Mouse (Mus musculus): ENCODE results near the gene Auh. TPM values are rescaled to one million over a fixed set of nuclear protein-coding genes. Genes with fewer than 3 reads are reported as not detected.

Auh gene
- polyA plus RNA-seq, 1 experiment from 2014 or later: 33.6 TPM

GRCm38 (mm10) chr13:52807722-52808121 is 121.8 kb downstream of the Auh start:
- H3K36me3 ChIP-seq (ENCODE audit: control insufficient read depth, insufficient read depth, low read length): no peaks in the 10 kb centered on the region
- ATAC-seq (ENCODE audit: insufficient number of reproducible peaks, low FRiP score, low TSS enrichment, low read depth): no peak
- WGBS: 90% methylated on average over 11 of the region's 11 CpGs
- H3K4me3 ChIP-seq (ENCODE audit: low read depth, low read length): no peak overlapping the region
- no peak overlapping the region for H3K9ac ChIP-seq (ENCODE audit: low read length)
- no peak overlapping the region for H3K4me2 ChIP-seq (ENCODE audit: low read depth, severe bottlenecking)
- no peaks in the 10 kb centered on the region for H3K27me3 ChIP-seq (ENCODE audit: control insufficient read depth, insufficient read depth, low read length)
- H3K27ac ChIP-seq (replicated peaks; ENCODE audit: low read depth, low read length): no peak overlapping the region
- DNase-seq (ENCODE audit: low spot score): no peak
- H3K9me3 ChIP-seq (ENCODE audit: control insufficient read depth, low read length): no peaks in the 10 kb centered on the region
- H3K4me1 ChIP-seq (ENCODE audit: control insufficient read depth, insufficient read depth, low read length): peaks cover 24% of the 10 kb centered on the region

- ATAC-seq (ENCODE audit: insufficient number of reproducible peaks, low FRiP score, low TSS enrichment, low read depth): no peak
- DNase-seq (ENCODE audit: low spot score): no peak
- H3K4me2 ChIP-seq (ENCODE audit: low read depth, severe bottlenecking): no peak overlapping the region
- peaks cover 18% of the 10 kb centered on the region for H3K4me1 ChIP-seq (ENCODE audit: control insufficient read depth, insufficient read depth, low read length)
- no peak overlapping the region for H3K27ac ChIP-seq (replicated peaks; ENCODE audit: low read depth, low read length)
- 56% methylated on average over 4 of the region's 4 CpGs for WGBS
- no peak overlapping the region for H3K9ac ChIP-seq (ENCODE audit: low read length)
- H3K36me3 ChIP-seq (ENCODE audit: control insufficient read depth, insufficient read depth, low read length): no peaks in the 10 kb centered on the region
- H3K27me3 ChIP-seq (ENCODE audit: control insufficient read depth, insufficient read depth, low read length): no peaks in the 10 kb centered on the region
- no peak overlapping the region for H3K4me3 ChIP-seq (ENCODE audit: low read depth, low read length)
- no peaks in the 10 kb centered on the region for H3K9me3 ChIP-seq (ENCODE audit: control insufficient read depth, low read length)
Observed at GRCm38 (mm10) chr13:52806029-52806428, 123.5 kb downstream of the Auh start.

- H3K4me2 ChIP-seq (ENCODE audit: low read depth, severe bottlenecking): no peak overlapping the region
- no peak overlapping the region for H3K4me3 ChIP-seq (ENCODE audit: low read depth, low read length)
- peaks cover 18% of the 10 kb centered on the region for H3K4me1 ChIP-seq (ENCODE audit: control insufficient read depth, insufficient read depth, low read length)
- no peaks in the 10 kb centered on the region for H3K27me3 ChIP-seq (ENCODE audit: control insufficient read depth, insufficient read depth, low read length)
- 29% methylated on average over 6 of the region's 6 CpGs for WGBS
- no peaks in the 10 kb centered on the region for H3K36me3 ChIP-seq (ENCODE audit: control insufficient read depth, insufficient read depth, low read length)
- no peak overlapping the region for H3K27ac ChIP-seq (replicated peaks; ENCODE audit: low read depth, low read length)
- H3K9me3 ChIP-seq (ENCODE audit: control insufficient read depth, low read length): no peaks in the 10 kb centered on the region
- DNase-seq (ENCODE audit: low spot score) (peak; percentile 35), ATAC-seq (ENCODE audit: insufficient number of reproducible peaks, low FRiP score, low TSS enrichment, low read depth) (no peak)
- H3K9ac ChIP-seq (ENCODE audit: low read length): no peak overlapping the region
Observed at GRCm38 (mm10) chr13:52805581-52805980, 123.9 kb downstream of the Auh start.

- H3K4me1 ChIP-seq (ENCODE audit: control insufficient read depth, insufficient read depth, low read length): peaks cover 18% of the 10 kb centered on the region
Observed at GRCm38 (mm10) chr13:52802482-52802881, 127.0 kb downstream of the Auh start.

GRCm38 (mm10) chr13:52800687-52801341 is 128.7 kb downstream of the Auh start:
- Histone ChIP-seq H3K9ac (ENCODE audit: low read length) (no peak overlapping the region), H3K9me3 (ENCODE audit: control insufficient read depth, low read length) (no peaks in the 10 kb centered on the region), H3K36me3 (ENCODE audit: control insufficient read depth, insufficient read depth, low read length) (no peaks in the 10 kb centered on the region), H3K4me1 (ENCODE audit: control insufficient read depth, insufficient read depth, low read length) (peaks cover 14% of the 10 kb centered on the region), H3K27me3 (ENCODE audit: control insufficient read depth, insufficient read depth, low read length) (no peaks in the 10 kb centered on the region), H3K27ac (replicated peaks; ENCODE audit: low read depth, low read length) (no peak overlapping the region), H3K4me3 (ENCODE audit: low read depth, low read length) (no peak overlapping the region), H3K4me2 (ENCODE audit: low read depth, severe bottlenecking) (no peak overlapping the region)
- DNase-seq (ENCODE audit: low spot score): no peak
- no peak for ATAC-seq (ENCODE audit: insufficient number of reproducible peaks, low FRiP score, low TSS enrichment, low read depth)
- 45% methylated on average over 4 of the region's 4 CpGs for WGBS

More at GRCm38 (mm10) chr13:52802482-52802881, 127.0 kb downstream of the Auh start:
- H3K4me2 ChIP-seq (ENCODE audit: low read depth, severe bottlenecking): no peak overlapping the region
- WGBS: 73% methylated on average over 4 of the region's 4 CpGs
- H3K9me3 ChIP-seq (ENCODE audit: control insufficient read depth, low read length): no peaks in the 10 kb centered on the region
- DNase-seq (ENCODE audit: low spot score): no peak
- H3K27me3 ChIP-seq (ENCODE audit: control insufficient read depth, insufficient read depth, low read length): no peaks in the 10 kb centered on the region
- ATAC-seq (ENCODE audit: insufficient number of reproducible peaks, low FRiP score, low TSS enrichment, low read depth): no peak
- no peak overlapping the region for H3K9ac ChIP-seq (ENCODE audit: low read length)
- H3K36me3 ChIP-seq (ENCODE audit: control insufficient read depth, insufficient read depth, low read length): no peaks in the 10 kb centered on the region
- no peak overlapping the region for H3K27ac ChIP-seq (replicated peaks; ENCODE audit: low read depth, low read length)
- H3K4me3 ChIP-seq (ENCODE audit: low read depth, low read length): no peak overlapping the region

DNA sequence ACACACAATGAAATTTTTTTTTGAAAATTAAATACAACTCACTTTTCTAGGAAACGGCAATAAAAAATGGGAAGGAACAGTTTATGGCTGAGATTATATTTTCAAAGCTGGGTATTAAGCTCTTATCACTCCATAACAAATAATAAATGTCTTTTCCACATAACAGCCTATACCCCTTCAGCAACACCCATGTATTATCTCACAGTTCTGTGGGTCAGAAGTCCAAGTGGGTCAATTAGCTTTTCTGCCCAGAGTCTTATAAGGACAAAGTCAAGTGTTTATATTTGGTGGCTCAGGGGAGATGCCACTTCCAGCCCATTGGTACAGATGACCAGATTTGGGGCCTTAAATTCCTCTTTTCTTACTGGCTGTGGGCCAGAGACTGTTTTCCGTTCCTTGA is 129.4 kb downstream of the Auh start:
- DNase-seq (ENCODE audit: low spot score): no peak
- Histone ChIP-seq H3K27me3 (ENCODE audit: control insufficient read depth, insufficient read depth, low read length) (no peaks in the 10 kb centered on the region), H3K4me2 (ENCODE audit: low read depth, severe bottlenecking) (no peak overlapping the region), H3K36me3 (ENCODE audit: control insufficient read depth, insufficient read depth, low read length) (no peaks in the 10 kb centered on the region), H3K9ac (ENCODE audit: low read length) (no peak overlapping the region), H3K27ac (replicated peaks; ENCODE audit: low read depth, low read length) (no peak overlapping the region), H3K4me1 (ENCODE audit: control insufficient read depth, insufficient read depth, low read length) (peaks cover 7% of the 10 kb centered on the region), H3K9me3 (ENCODE audit: control insufficient read depth, low read length) (no peaks in the 10 kb centered on the region), H3K4me3 (ENCODE audit: low read depth, low read length) (no peak overlapping the region)
- whole genome bisulfite sequencing: 86% methylated on average over 2 of the region's 2 CpGs
- no peak for ATAC-seq (ENCODE audit: insufficient number of reproducible peaks, low FRiP score, low TSS enrichment, low read depth)

- H3K27me3 ChIP-seq (ENCODE audit: control insufficient read depth, insufficient read depth, low read length): no peaks in the 10 kb centered on the region
- no peaks in the 10 kb centered on the region for H3K4me1 ChIP-seq (ENCODE audit: control insufficient read depth, insufficient read depth, low read length)
- H3K36me3 ChIP-seq (ENCODE audit: control insufficient read depth, insufficient read depth, low read length): no peaks in the 10 kb centered on the region
- DNase-seq (ENCODE audit: low spot score) (no peak), ATAC-seq (ENCODE audit: insufficient number of reproducible peaks, low FRiP score, low TSS enrichment, low read depth) (no peak)
- H3K4me3 ChIP-seq (ENCODE audit: low read depth, low read length): no peak overlapping the region
- no peak overlapping the region for H3K4me2 ChIP-seq (ENCODE audit: low read depth, severe bottlenecking)
- H3K27ac ChIP-seq (replicated peaks; ENCODE audit: low read depth, low read length): no peak overlapping the region
- no peaks in the 10 kb centered on the region for H3K9me3 ChIP-seq (ENCODE audit: control insufficient read depth, low read length)
- H3K9ac ChIP-seq (ENCODE audit: low read length): no peak overlapping the region
- 84% methylated on average over 4 of the region's 4 CpGs for WGBS
Observed at GRCm38 (mm10) chr13:52794232-52794631, 135.2 kb downstream of the Auh start.

- H3K36me3 ChIP-seq (ENCODE audit: control insufficient read depth, insufficient read depth, low read length): no peaks in the 10 kb centered on the region
- no peak overlapping the region for H3K4me2 ChIP-seq (ENCODE audit: low read depth, severe bottlenecking)
- no peaks in the 10 kb centered on the region for H3K9me3 ChIP-seq (ENCODE audit: control insufficient read depth, low read length)
- WGBS: 95% methylated on average over 13 of the region's 13 CpGs
- H3K4me1 ChIP-seq (ENCODE audit: control insufficient read depth, insufficient read depth, low read length): no peaks in the 10 kb centered on the region
- DNase-seq (ENCODE audit: low spot score) (no peak), ATAC-seq (ENCODE audit: insufficient number of reproducible peaks, low FRiP score, low TSS enrichment, low read depth) (no peak)
- no peaks in the 10 kb centered on the region for H3K27me3 ChIP-seq (ENCODE audit: control insufficient read depth, insufficient read depth, low read length)
- H3K9ac ChIP-seq (ENCODE audit: low read length): no peak overlapping the region
- H3K27ac ChIP-seq (replicated peaks; ENCODE audit: low read depth, low read length): no peak overlapping the region
- no peak overlapping the region for H3K4me3 ChIP-seq (ENCODE audit: low read depth, low read length)
Observed at GRCm38 (mm10) chr13:52793434-52793989, 136.0 kb downstream of the Auh start.
